Mouse (Mus musculus): ENCODE data around the gene Ankrd23. TPM values are rescaled to one million over a fixed set of nuclear protein-coding genes. Genes with fewer than 3 reads are reported as not detected.
"Not testable (repeated sequence)": the region's sequence is repeated elsewhere in the genome, so short reads cannot be mapped to it uniquely, and the experiment has no call there.

The Ankrd23 gene
- 15.7 and 18.0 TPM in 2 replicates for polyA plus RNA-seq (2016; fragmentation: Nextera tagmentation; extraction: Ambion mirVana)

DNA sequence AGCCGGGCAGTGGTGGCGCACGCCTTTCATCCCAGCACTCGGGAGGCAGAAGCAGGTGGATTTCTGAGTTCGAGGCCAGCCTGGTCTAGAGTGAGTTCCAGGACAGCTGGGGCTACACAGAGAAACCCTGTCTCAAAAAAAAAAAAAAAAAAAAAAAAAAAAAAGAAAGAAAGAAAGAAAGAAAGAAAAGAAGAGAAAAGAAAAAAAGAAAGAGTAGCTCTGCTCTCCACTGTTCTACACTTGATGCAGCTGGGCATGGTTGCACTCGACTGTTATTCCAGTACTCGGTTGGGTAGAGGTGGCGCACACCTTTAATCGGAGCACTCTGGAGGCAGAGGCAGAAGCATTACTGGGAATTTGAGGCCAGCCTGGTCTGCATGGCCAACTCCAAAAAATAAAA, at the start of gene Ankrd23:
Gene Ankrd23, minus strand, starts transcription at position 101 of the 400 bp plus-strand sequence.
- H3K27me3 ChIP-seq (ENCODE audit: insufficient read depth, poor library complexity, severe bottlenecking); DNase-seq (ENCODE audit: low spot score): not testable (repeated sequence)
- 93% methylated on average over 9 of the region's 9 CpGs for WGBS

DNA sequence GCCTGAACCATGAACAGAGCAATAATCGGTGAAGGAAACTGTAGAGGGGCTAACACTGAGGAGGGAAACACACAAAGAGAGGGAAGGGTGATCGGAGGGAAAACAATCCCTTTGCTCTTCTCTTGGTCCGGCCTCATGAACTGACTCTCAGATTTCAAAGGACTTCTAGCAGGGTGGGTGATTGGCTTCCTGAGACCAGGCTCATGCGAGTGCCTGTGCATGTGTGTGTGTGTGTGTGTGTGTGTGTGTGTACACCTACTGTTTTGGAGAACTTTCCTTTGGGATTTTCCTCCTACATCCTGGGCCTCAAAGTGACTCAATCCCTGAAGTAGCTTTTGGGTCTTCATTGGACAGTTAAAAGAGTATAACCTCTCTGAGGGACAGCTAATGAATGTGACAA, 49.6 kb upstream of the Ankrd23 start:
- Histone ChIP-seq H3K4me1 (replicated peaks) (peaks cover 74% of the 10 kb centered on the region), H3K27ac (peak overlapping the region; percentile 79), H3K4me3 (no peak overlapping the region), H3K27me3 (ENCODE audit: insufficient read depth, poor library complexity, severe bottlenecking) (peaks cover 4% of the 10 kb centered on the region), H3K36me3 (no peaks in the 10 kb centered on the region), H3K9me3 (no peaks in the 10 kb centered on the region)
- DNase-seq (ENCODE audit: low spot score) = no peak
- 40% methylated on average over 4 of the region's 4 CpGs for WGBS

More for the DNA sequence above, at the start of gene Ankrd23:
- not testable (repeated sequence) for H3K4me3 ChIP-seq, H3K27ac ChIP-seq, H3K9me3 ChIP-seq
- H3K4me1 ChIP-seq (replicated peaks) = peaks cover 17% of the 10 kb centered on the region
- H3K36me3 ChIP-seq = peaks cover 47% of the 10 kb centered on the region

DNA sequence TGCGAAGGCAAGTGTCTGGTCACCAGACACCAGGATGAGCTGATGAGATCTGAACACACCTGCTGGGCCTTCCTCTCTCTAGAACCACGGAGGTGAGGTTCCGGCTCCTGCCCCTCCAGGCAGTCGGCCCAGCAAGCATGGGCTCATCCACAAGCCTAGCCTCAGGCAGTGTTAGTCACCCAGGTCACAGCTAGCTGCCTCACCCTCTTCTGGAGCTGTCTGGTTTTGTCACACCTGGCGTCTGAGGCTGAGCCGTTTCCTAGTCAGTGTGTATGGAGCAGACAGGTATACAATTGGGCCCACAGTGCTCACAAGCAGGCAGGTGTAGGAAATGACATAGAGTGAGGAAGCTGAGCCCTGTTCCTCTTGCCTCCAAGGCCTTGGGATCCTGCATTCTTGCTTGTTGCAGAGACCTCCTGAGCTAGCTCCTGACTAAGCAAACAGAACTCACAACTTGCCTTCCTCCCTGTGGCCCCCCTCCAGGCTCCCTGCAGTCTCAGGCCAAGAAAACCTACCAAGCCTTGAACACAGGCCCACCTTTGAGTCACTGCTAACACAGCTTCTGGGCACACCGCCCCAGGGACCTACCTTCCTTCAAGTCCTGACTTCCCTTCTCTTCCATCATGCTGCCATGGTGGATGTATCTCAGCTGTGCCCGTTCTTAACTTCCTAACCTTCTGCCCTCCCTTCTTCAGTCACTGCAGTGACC, 46.9 kb upstream of the Ankrd23 start:
- no peak for DNase-seq (ENCODE audit: low spot score)
- Histone ChIP-seq H3K9me3 (no peaks in the 10 kb centered on the region), H3K27me3 (ENCODE audit: insufficient read depth, poor library complexity, severe bottlenecking) (peaks cover 4% of the 10 kb centered on the region), H3K4me1 (replicated peaks) (peaks cover 71% of the 10 kb centered on the region), H3K36me3 (no peaks in the 10 kb centered on the region), H3K4me3 (no peak overlapping the region), H3K27ac (peak overlapping the region; percentile 31)
- 79% methylated on average over 8 of the region's 8 CpGs for WGBS

DNA sequence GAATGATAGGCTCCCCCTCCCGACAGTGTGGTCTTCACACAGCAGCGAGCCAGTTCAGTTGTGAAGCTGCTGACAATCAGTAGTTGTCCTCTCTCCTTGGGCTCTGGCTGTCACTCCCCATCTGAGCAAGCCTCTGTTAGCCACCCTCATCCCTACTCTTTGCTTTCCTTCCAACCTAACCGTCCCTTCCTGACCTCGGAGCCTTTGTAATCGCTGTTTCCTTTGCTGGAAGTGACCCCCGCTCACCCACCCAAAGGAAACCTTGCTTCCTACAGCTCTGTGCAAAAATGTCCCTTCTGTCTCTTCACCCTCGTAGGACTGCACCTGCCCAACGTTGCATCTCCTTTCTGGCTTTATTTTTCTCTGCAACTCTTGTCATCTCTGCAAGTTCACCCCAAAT, 45.5 kb upstream of the Ankrd23 start:
- WGBS = 75% methylated on average over 8 of the region's 8 CpGs
- Histone ChIP-seq H3K9me3 (no peaks in the 10 kb centered on the region), H3K36me3 (no peaks in the 10 kb centered on the region), H3K27me3 (ENCODE audit: insufficient read depth, poor library complexity, severe bottlenecking) (peaks cover 4% of the 10 kb centered on the region), H3K4me1 (replicated peaks) (peaks cover 61% of the 10 kb centered on the region), H3K4me3 (no peak overlapping the region), H3K27ac (peak overlapping the region; percentile 16; the same call in 1 of the 2 replicates)
- no peak for DNase-seq (ENCODE audit: low spot score)

DNA sequence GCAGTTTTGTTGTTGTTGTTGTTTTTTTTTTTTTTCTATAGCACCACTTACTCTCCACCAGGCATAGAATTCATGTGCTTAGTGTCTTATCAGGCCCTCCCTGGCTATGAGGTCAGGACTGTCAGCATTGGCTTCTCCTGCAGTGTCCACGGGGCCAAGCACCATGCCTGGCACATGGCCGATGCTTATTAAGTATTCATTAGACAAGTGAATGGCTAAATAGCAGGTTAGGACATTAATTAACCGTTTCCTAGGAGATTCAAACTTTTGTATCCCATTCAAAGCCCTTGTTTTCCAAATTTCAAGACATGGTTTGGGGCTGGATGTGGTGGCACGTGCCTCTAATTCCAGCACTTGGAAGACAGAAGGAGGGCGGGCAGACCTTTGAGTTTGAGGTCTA, 44.6 kb upstream of the Ankrd23 start:
- Histone ChIP-seq H3K4me3 (no peak overlapping the region), H3K9me3 (no peaks in the 10 kb centered on the region), H3K27me3 (ENCODE audit: insufficient read depth, poor library complexity, severe bottlenecking) (peaks cover 4% of the 10 kb centered on the region), H3K4me1 (replicated peaks) (peaks cover 61% of the 10 kb centered on the region), H3K36me3 (no peaks in the 10 kb centered on the region), H3K27ac (peak overlapping the region; percentile 90)
- 78% methylated on average over 5 of the region's 5 CpGs for WGBS
- no peak for DNase-seq (ENCODE audit: low spot score)

DNA sequence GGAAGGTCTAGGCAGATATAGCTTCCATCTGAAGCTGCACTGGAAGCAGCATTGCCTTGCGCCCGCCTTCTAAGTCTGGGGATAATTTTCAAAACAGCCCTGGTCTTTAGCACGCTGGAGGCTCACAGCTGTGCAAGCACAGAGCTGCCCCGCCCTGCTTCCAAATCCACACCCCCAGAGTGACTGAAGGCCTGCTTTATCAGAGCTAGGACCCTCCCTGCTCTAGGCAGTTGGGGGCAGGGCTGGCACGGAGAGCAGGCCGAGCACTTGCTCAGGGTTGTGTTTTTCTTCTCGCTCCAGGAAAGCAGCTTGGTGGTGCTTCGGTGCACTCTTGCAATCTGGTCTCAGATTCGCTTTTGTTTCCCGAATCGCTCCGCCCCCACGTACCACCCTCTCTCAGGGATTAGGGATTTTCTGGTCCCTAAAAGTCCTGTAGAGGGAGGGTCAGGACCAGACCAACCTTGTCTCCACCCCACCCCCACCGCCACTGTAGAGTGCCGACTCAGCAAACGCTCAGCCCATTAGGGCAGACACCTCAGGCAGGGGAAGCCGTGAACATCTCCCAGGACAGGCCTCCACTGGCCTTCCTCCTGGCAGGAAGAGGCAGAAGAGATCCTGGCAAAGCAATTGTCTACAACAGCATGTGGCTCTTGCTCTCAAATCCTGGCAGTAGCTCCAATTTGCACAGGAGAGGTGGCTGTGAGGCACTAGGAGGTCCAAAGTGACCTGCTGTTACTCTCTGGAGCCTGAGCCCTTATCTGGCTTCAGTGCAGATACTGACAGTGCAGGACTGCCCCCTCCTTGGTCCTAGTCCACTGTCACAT, 43.9 kb upstream of the Ankrd23 start:
- peaks cover 61% of the 10 kb centered on the region for H3K4me1 ChIP-seq (replicated peaks)
- H3K36me3 ChIP-seq = no peaks in the 10 kb centered on the region
- WGBS = 3% methylated on average over 17 of the region's 17 CpGs
- H3K27me3 ChIP-seq (ENCODE audit: insufficient read depth, poor library complexity, severe bottlenecking) = peaks cover 4% of the 10 kb centered on the region
- H3K4me3 ChIP-seq = peak overlapping the region; percentile 37
- peak overlapping the region; percentile 90 for H3K27ac ChIP-seq
- DNase-seq (ENCODE audit: low spot score) = peak; percentile 72
- no peaks in the 10 kb centered on the region for H3K9me3 ChIP-seq

DNA sequence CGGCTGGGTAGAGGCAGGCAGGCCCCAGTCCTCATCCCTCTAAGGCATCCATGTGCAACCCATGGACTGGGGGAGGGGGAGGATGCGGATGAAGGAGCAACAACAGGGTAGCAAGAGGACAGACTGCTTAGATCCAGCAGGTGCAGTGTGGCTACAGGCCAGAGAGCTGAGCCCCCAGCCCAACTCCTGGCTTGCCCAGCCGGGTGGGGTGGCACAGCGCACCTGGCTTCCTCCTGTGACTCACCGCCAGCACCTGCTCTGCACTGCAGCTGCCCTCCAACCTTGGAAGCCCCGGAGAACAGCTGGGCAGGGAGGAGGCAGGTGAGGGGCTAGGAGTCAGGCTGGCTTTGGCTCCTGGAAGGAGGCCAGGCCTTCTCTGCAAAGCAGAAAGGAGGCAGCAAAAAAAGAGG, 43.3 kb upstream of the Ankrd23 start:
- no peaks in the 10 kb centered on the region for H3K36me3 ChIP-seq
- H3K4me3 ChIP-seq = peak overlapping the region; percentile 37
- H3K27me3 ChIP-seq (ENCODE audit: insufficient read depth, poor library complexity, severe bottlenecking) = peaks cover 4% of the 10 kb centered on the region
- H3K27ac ChIP-seq = peak overlapping the region; percentile 90
- 22% methylated on average over 6 of the region's 6 CpGs for WGBS
- H3K9me3 ChIP-seq = no peaks in the 10 kb centered on the region
- no peak for DNase-seq (ENCODE audit: low spot score)
- peaks cover 65% of the 10 kb centered on the region for H3K4me1 ChIP-seq (replicated peaks)

DNA sequence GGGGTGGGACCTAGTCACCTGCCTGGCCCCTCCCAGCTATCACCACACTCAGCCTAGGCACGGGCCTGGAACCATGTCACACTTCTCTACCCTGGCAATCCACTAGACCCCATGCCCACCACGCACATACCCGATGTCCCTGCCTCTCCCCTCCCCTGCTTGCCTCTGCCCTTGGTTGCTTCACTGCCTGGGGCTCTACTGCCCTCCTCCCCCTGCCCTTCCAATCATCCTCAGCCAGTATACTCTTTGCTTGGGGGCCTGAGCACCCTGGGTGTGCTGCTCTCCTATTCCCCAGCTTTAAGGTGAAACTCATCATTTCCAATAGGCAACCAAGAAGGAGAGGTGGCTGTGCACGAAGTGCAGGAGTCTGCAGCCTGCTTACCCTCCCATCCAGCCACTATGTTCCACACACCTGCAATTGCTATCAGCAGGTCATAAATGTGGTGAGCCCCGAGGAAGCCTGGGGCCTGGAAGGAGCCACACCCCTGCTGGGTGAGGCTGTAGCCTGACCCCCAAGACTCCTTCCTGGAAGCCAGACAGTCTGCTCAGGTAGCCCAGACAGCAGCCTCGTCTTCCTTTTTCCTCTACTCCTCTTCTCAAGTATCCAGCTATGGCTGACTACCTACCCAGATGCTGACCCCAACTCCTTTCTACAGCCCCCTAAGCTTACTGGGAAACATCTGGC, 40.5 kb upstream of the Ankrd23 start:
- H3K9me3 ChIP-seq = no peaks in the 10 kb centered on the region
- peaks cover 80% of the 10 kb centered on the region for H3K4me1 ChIP-seq (replicated peaks)
- 72% methylated on average over 6 of the region's 6 CpGs for WGBS
- peaks cover 3% of the 10 kb centered on the region for H3K27me3 ChIP-seq (ENCODE audit: insufficient read depth, poor library complexity, severe bottlenecking)
- H3K4me3 ChIP-seq = no peak overlapping the region
- H3K36me3 ChIP-seq = no peaks in the 10 kb centered on the region
- peak overlapping the region; percentile 57 for H3K27ac ChIP-seq
- DNase-seq (ENCODE audit: low spot score) = no peak

DNA sequence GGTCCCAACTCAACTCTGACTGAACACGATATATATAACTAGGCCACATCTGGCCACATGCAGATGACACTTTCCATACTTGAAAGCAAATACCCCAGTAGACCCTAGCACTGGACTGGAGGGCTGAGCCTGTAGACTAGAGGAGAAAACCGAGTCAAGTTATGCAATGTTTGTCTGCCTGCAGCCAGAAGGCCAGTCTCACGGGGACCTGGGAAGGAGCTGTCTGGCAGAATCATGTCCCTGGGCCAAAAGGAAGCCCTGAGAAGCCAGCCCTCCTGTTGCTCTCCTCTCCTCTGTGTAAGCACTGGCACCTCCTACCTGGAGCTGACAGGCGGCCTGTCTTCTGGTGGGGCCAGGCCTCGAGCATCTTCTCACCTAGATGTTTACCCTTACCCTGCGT, 38.7 kb upstream of the Ankrd23 start:
- no peak for DNase-seq (ENCODE audit: low spot score)
- H3K27ac ChIP-seq = peak overlapping the region; percentile 57; the same call in 1 of the 2 replicates
- 57% methylated on average over 6 of the region's 6 CpGs for WGBS
- no peaks in the 10 kb centered on the region for H3K36me3 ChIP-seq
- H3K4me1 ChIP-seq (replicated peaks) = peaks cover 74% of the 10 kb centered on the region
- no peaks in the 10 kb centered on the region; the same call in 1 of the 2 replicates for H3K27me3 ChIP-seq (ENCODE audit: insufficient read depth, poor library complexity, severe bottlenecking)
- no peaks in the 10 kb centered on the region for H3K9me3 ChIP-seq
- H3K4me3 ChIP-seq = no peak overlapping the region

DNA sequence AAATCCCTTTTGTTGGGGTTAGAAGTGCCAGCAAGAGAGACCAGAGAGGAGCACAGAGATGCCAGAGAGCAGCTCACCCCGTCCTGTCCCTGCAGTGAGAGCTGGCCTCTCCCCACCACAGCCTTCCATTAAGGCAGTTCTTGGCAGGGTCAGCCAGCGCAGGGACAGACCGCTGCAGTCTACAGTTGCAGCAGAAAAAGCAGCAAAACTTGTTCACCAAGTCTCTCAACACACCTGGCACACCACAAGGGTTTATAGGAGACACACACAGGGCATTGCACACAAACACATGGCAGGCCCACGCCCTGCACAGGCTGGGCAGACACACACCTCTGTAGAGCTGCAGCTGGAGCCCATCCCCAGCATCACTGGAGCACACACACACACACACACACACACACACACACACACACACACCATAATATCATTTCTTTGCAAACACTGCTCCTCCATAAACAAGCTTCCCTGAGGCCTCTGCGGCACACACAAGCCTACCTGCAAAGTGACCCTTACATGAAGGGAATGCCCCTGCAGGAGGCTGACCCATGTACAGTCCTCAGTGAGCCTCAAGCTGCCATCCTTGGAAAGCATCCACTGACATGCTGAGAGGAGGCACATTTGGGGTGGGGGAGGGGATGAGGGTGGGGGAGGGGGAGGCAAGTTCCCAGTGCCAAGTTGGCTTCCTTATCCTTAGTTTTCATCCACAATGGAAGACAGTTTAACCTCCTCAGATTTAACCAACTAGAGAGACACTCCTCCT, 37.7 kb upstream of the Ankrd23 start:
- Histone ChIP-seq H3K4me1 (replicated peaks) (peaks cover 74% of the 10 kb centered on the region), H3K4me3 (no peak overlapping the region), H3K27ac (peak overlapping the region; percentile 64), H3K27me3 (ENCODE audit: insufficient read depth, poor library complexity, severe bottlenecking) (no peaks in the 10 kb centered on the region; the same call in 1 of the 2 replicates), H3K9me3 (no peaks in the 10 kb centered on the region), H3K36me3 (no peaks in the 10 kb centered on the region)
- no peak for DNase-seq (ENCODE audit: low spot score)
- WGBS = 75% methylated on average over 5 of the region's 5 CpGs

DNA sequence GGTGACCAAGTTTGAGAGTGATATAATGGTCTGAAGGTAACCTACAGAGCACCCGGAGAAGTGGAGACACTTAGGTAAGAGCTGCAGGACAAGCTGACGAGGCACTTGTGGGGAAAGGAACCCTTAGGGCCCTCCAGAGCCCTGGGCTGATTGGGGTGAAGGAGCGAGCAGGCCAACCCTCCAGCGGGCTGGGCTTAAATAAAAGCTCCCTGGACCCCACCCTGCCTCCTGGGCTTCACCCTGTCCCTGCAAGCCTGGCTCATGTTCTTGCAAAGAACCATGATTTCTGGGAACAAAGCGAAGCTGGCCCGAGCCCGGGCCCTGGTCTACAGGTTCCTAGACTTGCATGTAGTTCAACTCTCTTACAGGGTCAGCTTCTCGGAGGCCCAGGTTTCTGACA, 36.8 kb upstream of the Ankrd23 start:
- H3K27me3 ChIP-seq (ENCODE audit: insufficient read depth, poor library complexity, severe bottlenecking) = no peaks in the 10 kb centered on the region; the same call in 1 of the 2 replicates
- no peak for DNase-seq (ENCODE audit: low spot score)
- no peaks in the 10 kb centered on the region for H3K36me3 ChIP-seq
- H3K4me1 ChIP-seq (replicated peaks) = peaks cover 81% of the 10 kb centered on the region
- WGBS = 84% methylated on average over 8 of the region's 8 CpGs
- peak overlapping the region; percentile 64; the same call in 1 of the 2 replicates for H3K27ac ChIP-seq
- no peak overlapping the region for H3K4me3 ChIP-seq
- no peaks in the 10 kb centered on the region for H3K9me3 ChIP-seq

DNA sequence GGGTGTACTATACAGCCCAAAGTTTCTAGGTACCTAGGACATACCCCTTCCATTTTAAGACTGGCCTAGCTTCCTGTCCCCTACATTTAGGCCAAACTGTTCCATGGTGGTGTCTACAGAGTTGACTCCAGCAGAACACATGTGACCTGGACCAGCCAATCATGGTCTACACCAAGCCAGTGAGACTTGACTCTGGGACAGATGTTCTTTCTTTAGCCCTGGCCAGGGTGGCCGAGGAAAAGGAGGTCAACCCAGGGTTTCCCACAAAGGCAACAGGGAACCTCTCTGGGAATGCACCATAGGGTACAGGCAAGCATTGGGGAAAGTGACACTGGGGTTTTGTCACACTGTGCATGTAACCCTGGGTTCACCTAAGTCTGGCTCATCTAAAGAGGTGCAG, 36.0 kb upstream of the Ankrd23 start:
- Histone ChIP-seq H3K27ac (no peak overlapping the region), H3K4me3 (no peak overlapping the region), H3K27me3 (ENCODE audit: insufficient read depth, poor library complexity, severe bottlenecking) (no peaks in the 10 kb centered on the region), H3K36me3 (no peaks in the 10 kb centered on the region), H3K9me3 (no peaks in the 10 kb centered on the region), H3K4me1 (replicated peaks) (peaks cover 86% of the 10 kb centered on the region)
- WGBS = 55% methylated on average over 1 of the region's 1 CpGs
- DNase-seq (ENCODE audit: low spot score) = no peak

Measured in hindbrain, embryonic 10.5 days (tissue).